Mouse (Mus musculus) cerebellum, adult 2 months (tissue): ENCODE results near the gene Ranbp17. TPM values are rescaled to one million over a fixed set of nuclear protein-coding genes. Genes with fewer than 3 reads are reported as not detected.

Experiments used
- DNase-seq, 2 experiments: peaks; one replicate each; pipeline ENCODE4 v3.0.0; 2021
- H3K27ac ChIP-seq: fragments of 200-500 bp; 2 replicates; pipeline ENCODE4 v1.5.1; 2012; ENCODE audit warnings: low read length, control low read depth, inconsistent platforms; ENCODE audit not compliant: insufficient read depth
- H3K27me3 ChIP-seq: fragments of 200-500 bp; 2 replicates; pipeline ENCODE4 v1.6.1; 2012; ENCODE audit warnings: inconsistent platforms, mild to moderate bottlenecking, low read length, moderate library complexity; ENCODE audit not compliant: control insufficient read depth, insufficient read depth
- H3K4me1 ChIP-seq: fragments of 200-500 bp; 2 replicates; pipeline ENCODE4 v1.6.1; 2011; ENCODE audit warnings: low read length; ENCODE audit not compliant: control insufficient read depth, insufficient read depth
- H3K4me3 ChIP-seq: fragments of 200-500 bp; replicated peaks from 2 replicates; pipeline ENCODE3; 2011; ENCODE audit warnings: mild to moderate bottlenecking, low read depth, low read length, control low read depth; ENCODE audit not compliant: insufficient read depth
- CTCF ChIP-seq: fragments of 200-500 bp; IDR thresholded peaks from 2 replicates; pipeline ENCODE4 v1.5.1; 2011; ENCODE audit warnings: low read depth, mild to moderate bottlenecking, control low read depth, low read length, moderate library complexity, borderline replicate concordance; ENCODE audit not compliant: insufficient read depth
- POLR2A ChIP-seq: fragments of 200-500 bp; IDR thresholded peaks from 2 replicates; pipeline ENCODE4 v1.6.1; 2011; ENCODE audit warnings: low read length, control low read depth, borderline replicate concordance; ENCODE audit not compliant: insufficient read depth
- WGBS: fragments of 180-500 bp; shearing (Covaris S2); methylation state at CpG from one replicate; pipeline ENCODE4 v1.1.7; 2018; 5-methylcytosine and 5-hydroxymethylcytosine counted together
- polyA plus RNA-seq: library from polyadenylated mRNA; depleted of rRNA; stranded (reverse); fragments of >200 nt; gene quantifications from 2 replicates; pipeline ENCODE4 v1.2.3, GENCODE M21; 2012

Ranbp17 gene
- polyA plus RNA-seq, 1 experiment = 6.5 TPM

DNA sequence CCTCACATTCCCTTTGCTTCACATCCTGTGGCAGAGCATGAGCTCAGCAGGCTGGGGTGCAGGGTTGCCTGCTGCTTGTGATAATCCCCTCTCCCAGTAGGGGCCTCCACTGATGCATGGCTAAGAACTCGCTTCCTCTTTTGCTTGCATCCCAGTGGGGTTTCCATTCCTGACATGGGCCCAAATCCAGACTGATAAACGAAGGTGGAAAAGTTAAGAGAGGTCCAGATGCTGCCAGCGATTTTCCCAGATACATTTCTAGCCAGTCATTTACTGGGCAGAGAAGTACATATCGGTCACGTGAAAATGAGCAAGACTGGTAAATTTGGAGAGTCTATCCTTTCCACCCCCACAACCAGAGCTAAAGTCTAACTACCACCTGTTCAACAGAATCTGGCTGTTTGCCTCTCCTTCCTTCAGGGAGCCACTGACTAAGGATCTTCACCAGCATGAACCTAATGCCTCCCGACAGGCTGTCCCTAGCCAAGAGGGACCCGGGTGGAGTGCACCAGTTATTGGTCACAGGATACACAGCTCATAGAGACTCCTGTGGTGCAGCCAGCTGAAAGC lies 176.9 kb downstream of the Ranbp17 start:
- peaks cover 11% of the 10 kb centered on the region; the same call in 1 of the 2 replicates for H3K4me1 ChIP-seq
- DNase-seq = peak; percentile 87 to 98
- no peak overlapping the region for H3K4me3 ChIP-seq
- H3K27ac ChIP-seq = peak overlapping the region; percentile 48; the same call in 1 of the 2 replicates
- 5% methylated on average over 7 of the region's 7 CpGs for WGBS
- H3K27me3 ChIP-seq = no peaks in the 10 kb centered on the region
- TF ChIP-seq POLR2A (no peak), CTCF (peak; percentile 53; the same call in 1 of the 2 replicates)

GRCm38 (mm10) chr11:33335616-33336015 lies 177.9 kb downstream of the Ranbp17 start:
- TF ChIP-seq POLR2A (no peak), CTCF (peak; percentile 9; the same call in 1 of the 2 replicates)
- peak in 1 of 2 experiments; percentile 23 for DNase-seq
- Histone ChIP-seq H3K27ac (no peak overlapping the region), H3K4me1 (peaks cover 11% of the 10 kb centered on the region; the same call in 1 of the 2 replicates), H3K4me3 (no peak overlapping the region), H3K27me3 (no peaks in the 10 kb centered on the region)
- 84% methylated on average over 3 of the region's 3 CpGs for WGBS

DNA sequence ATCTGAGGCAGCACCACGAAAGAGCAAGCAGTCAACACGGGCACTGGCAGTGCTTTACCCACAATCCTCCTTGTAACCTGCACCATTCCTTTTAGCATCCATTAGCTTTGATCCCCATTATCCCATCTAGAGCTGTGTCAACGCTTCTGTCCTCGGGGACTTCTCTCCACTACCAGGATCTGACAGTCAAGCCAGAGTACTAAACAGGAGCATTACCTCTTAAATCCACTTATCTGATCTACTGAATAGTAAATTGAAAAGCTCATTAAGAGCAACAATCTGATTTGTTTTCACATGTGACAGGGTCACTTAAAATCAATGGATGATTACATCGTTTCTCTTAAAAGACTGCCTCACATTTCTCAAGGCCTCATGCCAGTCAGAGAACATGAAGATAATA lies 181.4 kb downstream of the Ranbp17 start:
- H3K27me3 ChIP-seq = no peaks in the 10 kb centered on the region
- peaks cover 11% of the 10 kb centered on the region; the same call in 1 of the 2 replicates for H3K4me1 ChIP-seq
- 87% methylated on average over 5 of the region's 5 CpGs for WGBS

DNA sequence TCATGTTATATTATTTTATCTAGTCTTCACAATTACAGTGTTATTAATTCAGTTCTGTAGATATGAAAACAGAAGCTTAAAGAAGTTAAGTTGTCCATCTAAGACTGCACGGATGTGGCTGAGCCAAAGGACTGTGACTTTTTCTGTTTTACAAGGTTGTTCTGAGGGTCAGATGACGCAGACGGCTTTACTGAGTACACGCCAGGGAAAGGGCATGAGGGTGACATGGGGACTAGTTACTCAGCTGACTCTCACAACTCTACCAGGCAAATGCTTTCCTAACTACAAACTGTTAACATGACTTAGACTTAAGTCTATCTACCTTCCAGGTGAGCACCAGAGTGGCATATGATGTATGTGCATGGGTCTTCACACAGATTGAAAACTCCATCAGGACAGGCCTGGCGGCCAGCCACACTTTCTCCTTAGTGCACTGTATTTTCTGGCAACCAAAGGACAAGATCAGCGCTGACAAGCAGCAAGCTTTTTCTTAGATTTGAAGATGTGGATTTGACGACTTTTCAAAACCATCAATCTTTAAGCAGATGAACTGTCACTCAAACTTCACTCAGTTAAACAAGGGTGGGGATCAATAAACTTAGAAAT lies 194.4 kb downstream of the Ranbp17 start:
- 62% methylated on average over 7 of the region's 7 CpGs for WGBS
- no peak for DNase-seq
- no peak for TF ChIP-seq CTCF
- no peak for TF ChIP-seq POLR2A
- no peaks in the 10 kb centered on the region for H3K27me3 ChIP-seq
- no peak overlapping the region for H3K27ac ChIP-seq
- H3K4me1 ChIP-seq = no peaks in the 10 kb centered on the region
- H3K4me3 ChIP-seq = no peak overlapping the region

More for the DNA sequence above, 181.4 kb downstream of the Ranbp17 start:
- DNase-seq = no peak
- Histone ChIP-seq H3K27ac (no peak overlapping the region), H3K4me3 (no peak overlapping the region)
- TF ChIP-seq CTCF = no peak
- TF ChIP-seq POLR2A = no peak

DNA sequence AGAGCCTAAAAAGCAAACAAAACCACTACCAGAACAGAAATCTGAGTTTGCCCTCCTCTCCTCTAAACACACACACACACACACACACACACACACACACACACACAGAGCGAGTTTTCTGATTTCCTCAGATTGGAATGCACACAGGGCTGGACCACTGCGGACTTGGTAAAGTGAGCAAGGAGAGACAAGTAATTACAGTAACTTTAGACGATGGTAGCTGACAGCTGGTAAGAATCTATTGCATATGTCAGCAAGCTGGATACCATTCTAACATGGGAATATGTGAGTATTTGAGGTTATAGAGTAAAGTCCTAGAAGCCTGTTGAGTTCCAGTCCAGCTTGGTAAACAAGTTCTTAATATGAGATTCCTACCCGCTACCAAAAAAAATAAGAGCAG lies 204.0 kb downstream of the Ranbp17 start:
- Histone ChIP-seq H3K4me3 (no peak overlapping the region), H3K4me1 (no peaks in the 10 kb centered on the region), H3K27ac (no peak overlapping the region), H3K27me3 (no peaks in the 10 kb centered on the region; the same call in 1 of the 2 replicates)
- no peak for DNase-seq
- TF ChIP-seq POLR2A (no peak), CTCF (no peak)
- WGBS = 87% methylated on average over 4 of the region's 4 CpGs

GRCm38 (mm10) chr11:33300859-33301258 lies 212.7 kb downstream of the Ranbp17 start:
- TF ChIP-seq CTCF (no peak), POLR2A (no peak)
- peaks cover 4% of the 10 kb centered on the region; the same call in 1 of the 2 replicates for H3K4me1 ChIP-seq
- H3K27me3 ChIP-seq = no peaks in the 10 kb centered on the region
- H3K27ac ChIP-seq = peak overlapping the region; percentile 73
- DNase-seq = peak; percentile 39
- no peak overlapping the region for H3K4me3 ChIP-seq
- WGBS = 34% methylated on average over 8 of the region's 8 CpGs

- Histone ChIP-seq H3K27me3 (no peaks in the 10 kb centered on the region), H3K4me1 (peaks cover 4% of the 10 kb centered on the region; the same call in 1 of the 2 replicates), H3K4me3 (peak overlapping the region; percentile 34), H3K27ac (peak overlapping the region; percentile 82; the same call in 1 of the 2 replicates)
- TF ChIP-seq CTCF = no peak
- TF ChIP-seq POLR2A = no peak
- DNase-seq = peak; percentile 57 to 58
- WGBS = 34% methylated on average over 11 of the region's 11 CpGs
Measured at GRCm38 (mm10) chr11:33299371-33299770, 214.2 kb downstream of the Ranbp17 start.

GRCm38 (mm10) chr11:33297121-33297520 lies 216.4 kb downstream of the Ranbp17 start:
- H3K4me1 ChIP-seq = peaks cover 4% of the 10 kb centered on the region; the same call in 1 of the 2 replicates
- TF ChIP-seq CTCF (no peak), POLR2A (no peak)
- peak in 1 of 2 experiments; percentile 20 for DNase-seq
- no peaks in the 10 kb centered on the region for H3K27me3 ChIP-seq
- H3K27ac ChIP-seq = no peak overlapping the region
- 50% methylated on average over 8 of the region's 8 CpGs for WGBS
- H3K4me3 ChIP-seq = no peak overlapping the region
